Mouse (Mus musculus): ENCODE data around the gene Mcpt2. TPM values are rescaled to one million over a fixed set of nuclear protein-coding genes. Genes with fewer than 3 reads are reported as not detected.

The Mcpt2 gene
- polyA plus RNA-seq, 1 experiment from 2014 or later = 0.39 TPM

- H3K4me2 ChIP-seq = no peak overlapping the region
- H3K9ac ChIP-seq = no peak overlapping the region
- no peaks in the 10 kb centered on the region for H3K36me3 ChIP-seq
- 68% methylated on average over 3 of the region's 3 CpGs for WGBS
- H3K4me3 ChIP-seq = no peak overlapping the region
- no peaks in the 10 kb centered on the region for H3K4me1 ChIP-seq
- no peaks in the 10 kb centered on the region for H3K27me3 ChIP-seq
- no peaks in the 10 kb centered on the region for H3K9me3 ChIP-seq
- no peak for ATAC-seq (ENCODE audit: insufficient number of reproducible peaks, insufficient read depth, low FRiP score, low TSS enrichment, low read depth)
- no peak overlapping the region for H3K27ac ChIP-seq
Measured at GRCm38 (mm10) chr14:56086711-56087110, 44.9 kb downstream of the Mcpt2 start.

- no peak overlapping the region for H3K9ac ChIP-seq
- WGBS = 81% methylated on average over 2 of the region's 2 CpGs
Measured at GRCm38 (mm10) chr14:56093353-56093752, 51.5 kb downstream of the Mcpt2 start.

More at GRCm38 (mm10) chr14:56093353-56093752, 51.5 kb downstream of the Mcpt2 start:
- H3K9me3 ChIP-seq = no peaks in the 10 kb centered on the region
- no peaks in the 10 kb centered on the region for H3K27me3 ChIP-seq
- no peak for ATAC-seq (ENCODE audit: insufficient number of reproducible peaks, insufficient read depth, low FRiP score, low TSS enrichment, low read depth)
- H3K4me3 ChIP-seq = no peak overlapping the region
- H3K4me1 ChIP-seq = no peaks in the 10 kb centered on the region
- H3K36me3 ChIP-seq = no peaks in the 10 kb centered on the region
- H3K27ac ChIP-seq = no peak overlapping the region
- H3K4me2 ChIP-seq = no peak overlapping the region

Small RNA genes within 50 kb of the gene (microRNA-seq; reads per million reads assigned to microRNA genes)
- gene Mir6949 = not detected

Other genes starting within 250 kb of the Mcpt2 start
- gene Nfatc4, start 218.9 kb upstream of the Mcpt2 start, polyA plus RNA-seq (2015; fragmentation: Nextera tagmentation; extraction: Ambion mirVana) = 156 and 160 TPM in 2 replicates
- 27.8 and 28.1 TPM in 2 replicates for gene Nynrin, start 188.0 kb upstream of the Mcpt2 start, polyA plus RNA-seq (2015; fragmentation: Nextera tagmentation; extraction: Ambion mirVana)
- 0.28 and 0.30 TPM in 2 replicates for gene Cbln3, start 157.6 kb upstream of the Mcpt2 start, polyA plus RNA-seq (2015; fragmentation: Nextera tagmentation; extraction: Ambion mirVana)
- 21.0 and 22.0 TPM in 2 replicates for gene Khnyn, start 157.1 kb upstream of the Mcpt2 start, polyA plus RNA-seq (2015; fragmentation: Nextera tagmentation; extraction: Ambion mirVana)
- 79.8 and 85.5 TPM in 2 replicates for gene Sdr39u1, start 141.7 kb upstream of the Mcpt2 start, polyA plus RNA-seq (2015; fragmentation: Nextera tagmentation; extraction: Ambion mirVana)
- 12.4 and 28.3 TPM in 2 replicates for gene Cma1, start 97.4 kb upstream of the Mcpt2 start, polyA plus RNA-seq (2015; fragmentation: Nextera tagmentation; extraction: Ambion mirVana)
- 0.29 TPM in 1 of 2 replicates, not detected in the other for gene Cma2, start 91.1 kb upstream of the Mcpt2 start, polyA plus RNA-seq (2015; fragmentation: Nextera tagmentation; extraction: Ambion mirVana)
- gene Mcpt1, start 24.1 kb upstream of the Mcpt2 start, polyA plus RNA-seq (2015; fragmentation: Nextera tagmentation; extraction: Ambion mirVana) = not detected in 2 replicates
- not detected in 2 replicates for gene Mcpt9, start 11.5 kb upstream of the Mcpt2 start, polyA plus RNA-seq (2015; fragmentation: Nextera tagmentation; extraction: Ambion mirVana)
- 1.1 TPM in 1 of 2 replicates, not detected in the other for gene Mcpt4, start 20.3 kb downstream of the Mcpt2 start, polyA plus RNA-seq (2015; fragmentation: Nextera tagmentation; extraction: Ambion mirVana)
- gene Mcpt8, start 43.2 kb downstream of the Mcpt2 start, polyA plus RNA-seq (2015; fragmentation: Nextera tagmentation; extraction: Ambion mirVana) = 0.44 and 0.48 TPM in 2 replicates
- gene Ctsg, start 60.5 kb downstream of the Mcpt2 start, polyA plus RNA-seq (2015; fragmentation: Nextera tagmentation; extraction: Ambion mirVana) = 0.36 TPM in 1 of 2 replicates, not detected in the other
- not detected in 2 replicates for gene Gzme, start 78.6 kb downstream of the Mcpt2 start, polyA plus RNA-seq (2015; fragmentation: Nextera tagmentation; extraction: Ambion mirVana)
- not detected in 2 replicates for gene Gzmd, start 90.6 kb downstream of the Mcpt2 start, polyA plus RNA-seq (2015; fragmentation: Nextera tagmentation; extraction: Ambion mirVana)
- gene Gzmg, start 117.5 kb downstream of the Mcpt2 start, polyA plus RNA-seq (2015; fragmentation: Nextera tagmentation; extraction: Ambion mirVana) = not detected in 2 replicates
- not detected in 2 replicates for gene Gzmn, start 132.6 kb downstream of the Mcpt2 start, polyA plus RNA-seq (2015; fragmentation: Nextera tagmentation; extraction: Ambion mirVana)
- gene Gzmf, start 169.4 kb downstream of the Mcpt2 start, polyA plus RNA-seq (2015; fragmentation: Nextera tagmentation; extraction: Ambion mirVana) = not detected in 2 replicates
- gene Gzmc, start 192.6 kb downstream of the Mcpt2 start, polyA plus RNA-seq (2015; fragmentation: Nextera tagmentation; extraction: Ambion mirVana) = 0.32 TPM in 1 of 2 replicates, not detected in the other
- gene Gzmb, start 220.2 kb downstream of the Mcpt2 start, polyA plus RNA-seq (2015; fragmentation: Nextera tagmentation; extraction: Ambion mirVana) = 0.54 and 0.90 TPM in 2 replicates